15 mouse cellular contexts compared by ENCODE assay signal in genomic region chr1:153586826-153587225, GRCm38 (mm10). TPM values are rescaled to one million over a fixed set of nuclear protein-coding genes. Genes with fewer than 3 reads are reported as not detected.
"Had no signal": no experiment of that assay in that cellular context is flagged by ENCODE, and none has a peak within 500 bp of the region (broad histone marks: within the 10 kb centered on the region; RNA-seq: fewer than 3 reads in every experiment).

No protein-coding gene starts in this region.

- H3K27ac ChIP-seq: midbrain, embryonic 12.5 days; neural tube, embryonic 12.5 days; stomach, embryonic 15.5 days; stomach, postnatal 0 days had no signal

- H3K9me3 ChIP-seq: midbrain, embryonic 12.5 days; neural tube, embryonic 12.5 days; stomach, embryonic 15.5 days had no signal

- H3K9ac ChIP-seq: lung, embryonic 14.5 days; midbrain, embryonic 12.5 days; neural tube, embryonic 12.5 days; stomach, embryonic 15.5 days had no signal

- H3K27me3 ChIP-seq: midbrain, embryonic 12.5 days; neural tube, embryonic 12.5 days; stomach, embryonic 15.5 days had no signal

- DNase-seq: lung, adult 18-20 months; lung, embryonic 14.5 days; lung, postnatal 10 days; lung, postnatal 4 days; midbrain, embryonic 14.5 days; right cerebral cortex, postnatal 14 days; thymus, adult 2 months; thymus, postnatal 25 days; thymus, postnatal 4 days had no signal

- H3K4me3 ChIP-seq: midbrain, embryonic 12.5 days; neural tube, embryonic 12.5 days; stomach, embryonic 15.5 days had no signal

- H3K36me3 ChIP-seq: midbrain, embryonic 12.5 days; neural tube, embryonic 12.5 days; stomach, embryonic 15.5 days had no signal

- ATAC-seq: midbrain, embryonic 16.5 days had no signal

- H3K4me1 ChIP-seq: midbrain, embryonic 12.5 days; neural tube, embryonic 12.5 days; stomach, embryonic 15.5 days had no signal

- H3K4me2 ChIP-seq: lung, embryonic 14.5 days; midbrain, embryonic 12.5 days; neural tube, embryonic 12.5 days; stomach, embryonic 15.5 days had no signal

RNA-seq across cellular contexts. Expression of gene Npl, which starts 37.0 kb away (rescaled TPM):
- total RNA-seq: neutrophil, adult 5-6 weeks had no signal
